Mouse (Mus musculus) right cerebral cortex, adult 2 months (tissue): ENCODE results near the gene Prkrip1.
"Not testable (repeated sequence)": the region's sequence is repeated elsewhere in the genome, so short reads cannot be mapped to it uniquely, and the experiment has no call there.

ENCODE experiments used
- DNase-seq, 2 experiments: peaks; one replicate each; pipeline ENCODE4 v3.0.0; 2021 to 2022; ENCODE audit warnings: low spot score in 2 of 2

Prkrip1 gene

DNA sequence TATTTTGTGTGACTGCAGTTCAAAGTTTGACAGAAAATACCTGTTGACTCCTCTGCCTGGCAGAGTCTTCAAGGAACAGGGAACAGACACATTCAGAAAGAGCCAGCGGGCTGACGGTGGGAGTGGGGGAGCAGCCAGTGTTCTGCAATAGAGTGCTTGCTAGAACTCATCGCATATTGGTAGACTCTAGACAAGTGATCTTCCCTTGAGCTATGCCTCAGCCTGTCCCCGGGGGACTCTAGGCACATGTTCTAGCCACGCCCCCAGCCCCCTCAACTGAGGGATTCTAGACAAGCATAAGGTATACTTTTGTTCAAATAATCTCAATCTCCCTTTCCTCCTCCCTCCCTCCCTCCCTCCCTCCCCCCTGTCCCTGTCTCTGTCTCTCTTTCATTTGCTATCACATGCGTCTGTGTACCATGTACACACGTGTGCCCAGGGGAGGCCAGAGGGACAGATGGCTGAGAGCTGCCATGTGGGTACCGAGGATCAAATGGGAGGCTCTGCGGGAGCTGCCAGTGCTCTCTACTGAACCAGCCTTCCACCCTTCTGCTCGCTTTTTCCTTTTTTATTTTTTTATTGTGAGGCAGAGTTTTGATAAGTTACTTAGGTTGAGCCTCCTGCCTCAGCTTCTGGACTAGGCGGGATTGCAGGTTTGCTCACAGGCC is 34.8 kb downstream of the Prkrip1 start:
- DNase-seq: no peak

DNA sequence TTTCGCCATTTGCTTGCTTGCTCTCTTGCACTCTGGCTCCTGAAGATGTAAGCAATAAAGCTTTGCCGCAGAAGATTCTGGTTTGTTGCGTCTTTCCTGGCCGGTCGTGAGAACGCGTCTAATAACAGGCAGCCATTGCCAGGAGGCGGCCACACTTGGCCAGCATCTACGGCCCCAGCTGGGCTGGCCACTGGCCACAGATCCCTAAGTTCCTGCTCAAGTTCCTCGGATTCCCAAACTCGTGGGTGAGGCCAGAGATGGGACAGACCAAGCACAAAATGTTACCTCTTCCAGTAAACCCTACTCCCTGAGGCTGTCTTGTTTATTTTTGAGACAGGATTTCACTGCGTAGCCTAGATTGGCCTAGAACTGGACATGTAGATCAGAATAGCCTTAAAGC is 38.7 kb downstream of the Prkrip1 start:
- DNase-seq: not testable (repeated sequence)

DNA sequence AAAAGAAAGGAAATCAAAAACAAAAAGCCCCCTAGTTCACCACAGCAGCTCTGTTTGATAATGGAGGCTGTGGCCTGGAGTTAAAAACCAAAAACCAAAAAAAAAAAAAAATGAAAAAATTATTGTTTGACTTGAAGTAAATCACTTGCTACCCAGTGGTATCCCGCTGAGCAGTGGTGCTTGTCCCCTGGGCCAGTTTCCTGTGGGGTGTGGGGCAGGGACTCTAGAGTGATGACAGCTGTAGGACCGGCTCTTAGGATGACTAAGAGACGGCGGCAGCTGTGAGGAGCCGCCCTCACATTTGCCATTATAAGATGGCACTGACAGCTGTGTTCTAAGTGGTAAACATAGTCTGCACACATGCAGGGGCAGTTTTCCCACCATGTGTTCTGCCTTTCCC is 43.4 kb downstream of the Prkrip1 start:
- no peak for DNase-seq

DNA sequence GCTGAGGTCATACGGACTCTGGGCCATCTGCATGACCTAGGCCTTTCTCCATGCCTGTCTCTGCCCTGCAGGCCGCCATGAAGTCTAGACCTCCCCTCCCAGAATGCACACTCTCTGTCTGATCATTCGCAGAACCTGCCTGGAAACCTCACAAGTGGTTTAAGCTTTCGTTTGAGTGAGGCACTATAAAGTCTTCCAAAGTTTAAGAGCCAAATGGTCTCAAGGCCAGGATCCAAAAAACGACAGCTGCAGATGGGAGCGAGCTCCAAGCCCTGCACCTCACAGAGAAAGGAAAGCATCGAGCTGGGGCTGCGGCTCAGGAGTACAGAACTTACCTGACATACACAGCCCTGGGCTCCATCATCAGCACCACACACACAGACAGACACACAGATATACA is 46.4 kb downstream of the Prkrip1 start:
- DNase-seq: no peak

DNA sequence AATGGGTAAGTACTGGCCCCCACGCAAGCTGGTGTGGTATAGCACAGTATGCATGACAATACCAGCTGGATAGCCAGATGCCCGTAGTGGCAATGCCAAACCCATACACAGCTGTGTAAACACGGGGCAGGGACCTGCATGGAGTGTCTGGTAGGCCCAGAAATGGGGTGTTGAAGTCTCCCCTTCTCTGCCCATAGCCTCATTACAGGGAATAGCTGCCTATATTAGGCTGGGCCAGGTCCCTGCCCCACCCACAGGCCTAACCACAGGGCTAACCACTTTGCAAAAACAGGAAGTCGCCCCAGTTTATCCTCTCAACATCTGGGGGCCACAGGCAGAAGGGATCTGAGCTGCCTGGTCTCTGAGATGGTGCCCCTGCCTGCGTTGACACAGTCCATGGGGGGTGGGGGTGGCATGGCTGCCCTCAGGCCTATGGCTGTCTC is 49.6 kb downstream of the Prkrip1 start:
- DNase-seq: not testable (repeated sequence)

DNA sequence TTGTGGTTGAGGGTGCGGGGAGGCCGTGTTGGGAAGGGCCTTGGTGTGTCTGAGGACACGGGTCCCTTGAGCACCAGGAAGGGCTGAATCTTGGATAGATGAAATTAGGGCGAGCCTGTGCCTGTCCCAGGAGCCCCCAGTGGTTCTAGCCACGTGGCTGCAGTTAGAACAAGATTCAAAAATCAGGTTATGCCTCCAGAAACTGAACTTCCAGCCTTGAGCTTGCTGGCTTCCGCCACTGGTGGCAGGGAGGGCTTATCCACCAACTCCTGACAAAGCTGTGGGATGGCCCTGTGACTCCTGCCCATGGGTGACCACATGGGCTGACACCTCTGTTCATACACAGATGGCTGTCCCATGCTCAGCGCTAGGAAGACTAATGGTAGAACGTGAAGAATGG is 51.1 kb downstream of the Prkrip1 start:
- DNase-seq: no peak

DNA sequence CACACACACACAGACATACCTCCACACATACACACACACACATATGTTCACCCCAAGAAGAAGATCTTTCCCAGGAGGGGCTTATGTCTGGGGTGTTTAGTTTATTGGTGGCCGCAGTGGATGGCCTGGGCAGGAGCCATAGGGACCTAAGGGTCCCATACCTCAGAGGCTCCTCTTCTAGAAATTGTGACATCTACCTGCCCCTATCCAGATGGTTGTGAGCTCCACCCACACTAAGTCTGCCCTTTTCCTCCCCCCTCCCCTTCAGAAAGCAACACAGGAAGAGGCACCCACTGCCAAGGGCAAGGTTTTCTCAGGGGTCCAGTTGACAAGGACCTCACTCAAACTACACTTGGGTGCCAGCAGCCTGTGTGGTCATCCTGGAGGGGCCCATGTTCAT is 51.8 kb downstream of the Prkrip1 start:
- DNase-seq: no peak

DNA sequence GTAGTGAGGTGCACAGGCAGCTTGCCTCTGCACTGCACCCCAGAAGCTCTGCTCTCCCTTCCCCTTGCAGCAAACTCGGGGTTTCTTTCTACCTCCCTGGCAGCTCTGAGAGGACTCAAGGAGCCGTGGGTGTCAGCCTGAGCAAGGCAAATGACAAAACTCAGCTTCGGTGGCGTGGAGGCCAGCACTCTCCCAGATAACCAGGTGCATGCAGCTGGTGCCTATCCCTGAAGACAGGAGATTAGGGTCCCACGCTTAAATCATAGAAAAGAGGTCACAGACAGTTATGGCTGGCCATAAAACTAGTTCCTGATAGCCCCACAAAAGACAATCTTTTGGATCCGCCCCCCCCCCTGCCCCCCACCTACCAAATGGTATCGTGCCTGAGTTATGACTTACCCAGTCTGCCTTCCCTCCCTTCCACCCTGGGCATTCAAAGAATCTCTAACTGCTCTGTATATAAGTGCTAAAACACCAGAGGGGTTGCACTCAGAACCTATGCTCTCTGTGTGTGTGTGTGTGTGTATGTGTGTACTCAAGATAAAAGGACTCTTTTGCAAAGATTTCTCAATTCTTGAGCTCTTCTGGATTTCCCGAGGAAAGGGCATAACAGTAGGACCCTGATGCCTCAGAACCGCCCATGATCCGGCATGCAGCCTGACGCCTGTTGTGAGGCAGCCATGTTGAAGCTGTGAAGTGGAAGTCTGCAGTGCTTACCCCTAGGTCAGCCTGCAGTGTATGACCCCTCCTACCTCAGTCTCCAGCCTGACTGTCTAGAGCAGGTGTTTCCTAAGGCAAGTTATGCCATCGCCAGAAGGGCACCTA is 53.9 kb downstream of the Prkrip1 start:
- DNase-seq: no peak

DNA sequence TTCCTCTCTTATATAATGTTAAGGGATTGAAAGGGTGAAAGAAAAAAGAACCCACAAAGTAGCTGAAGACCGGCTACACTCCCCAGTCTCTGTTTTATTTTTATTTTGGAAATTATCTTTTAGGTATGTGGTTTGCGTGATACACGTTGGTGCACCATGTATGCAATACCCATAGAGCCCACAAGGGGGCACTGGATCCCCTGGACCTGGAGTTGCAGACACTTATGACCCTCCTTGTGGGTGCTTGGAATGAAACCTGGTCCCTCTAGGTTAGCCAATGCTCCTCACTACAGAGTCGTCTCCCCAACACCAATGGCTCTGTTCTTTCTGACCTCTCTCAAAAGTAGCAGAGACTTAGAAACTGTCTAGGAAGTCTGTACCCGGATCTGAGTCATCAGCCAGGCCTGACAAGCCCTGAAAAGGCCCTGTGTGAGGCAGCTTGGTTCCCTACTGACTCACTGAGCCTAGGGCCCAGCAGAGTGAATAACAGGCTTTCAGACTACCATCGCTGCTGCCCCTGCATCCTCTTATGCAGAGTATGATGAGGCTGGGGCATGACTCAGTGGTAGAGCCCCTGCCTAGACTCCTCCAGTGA is 55.5 kb downstream of the Prkrip1 start:
- DNase-seq: no peak

DNA sequence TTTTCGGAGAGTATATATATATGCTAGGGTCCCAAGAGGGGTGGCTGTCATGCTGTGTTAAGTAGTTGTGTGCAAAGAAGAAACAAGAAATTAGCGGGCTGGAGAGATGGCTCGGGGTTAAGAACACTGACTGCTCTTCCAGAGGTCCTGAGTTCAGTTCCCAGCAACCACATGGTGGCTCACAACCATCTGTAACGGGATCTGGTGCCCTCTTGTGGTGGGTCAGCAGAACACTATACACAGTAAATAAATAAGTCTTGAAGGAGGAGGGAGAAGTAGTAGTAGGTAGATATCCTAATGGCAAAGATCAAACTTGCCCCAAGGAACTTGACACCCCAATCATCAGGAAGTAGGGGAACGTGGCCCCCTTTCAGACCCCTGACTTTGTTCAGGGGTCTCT is 56.0 kb downstream of the Prkrip1 start:
- DNase-seq: no peak

DNA sequence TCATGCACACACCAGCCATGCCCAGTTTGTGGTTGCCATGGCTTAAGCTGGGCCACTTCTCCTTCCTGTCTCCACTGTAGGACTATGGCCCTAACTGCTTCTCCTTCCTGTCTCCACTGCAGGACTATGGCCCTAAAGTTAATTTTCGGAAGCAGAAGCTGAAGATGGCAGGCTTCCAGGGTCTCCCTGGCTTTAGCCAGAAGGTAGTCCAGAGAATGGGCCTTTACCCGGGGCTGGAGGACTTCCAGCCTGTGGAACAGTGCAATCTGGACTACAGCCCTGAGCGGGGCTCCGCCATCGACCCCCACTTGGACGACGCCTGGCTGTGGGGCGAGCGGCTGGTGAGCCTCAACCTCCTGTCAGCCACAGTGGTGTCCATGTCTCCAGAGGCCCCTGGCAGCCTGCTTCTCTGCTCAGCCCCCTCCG is 58.7 kb downstream of the Prkrip1 start:
- no peak for DNase-seq

DNA sequence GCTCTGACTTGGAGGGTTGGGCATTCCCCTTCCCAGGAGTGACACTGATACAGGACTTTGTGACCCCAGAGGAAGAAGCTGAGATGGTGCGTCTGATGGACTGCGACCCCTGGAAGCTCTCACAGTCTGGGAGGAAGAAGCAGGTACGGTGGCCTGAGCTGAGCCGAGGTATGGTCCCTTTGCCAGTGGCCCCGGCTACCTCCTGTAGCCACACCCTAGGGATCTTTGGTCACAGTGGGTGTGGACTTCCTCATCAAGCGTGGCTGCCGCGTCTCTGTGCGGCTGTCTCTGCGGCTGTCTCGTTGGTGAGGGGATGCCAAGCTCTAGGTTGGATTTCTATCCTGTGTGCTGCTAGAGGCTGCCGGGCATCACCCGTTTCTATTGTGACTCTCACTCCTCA is 59.4 kb downstream of the Prkrip1 start:
- DNase-seq: no peak

DNA sequence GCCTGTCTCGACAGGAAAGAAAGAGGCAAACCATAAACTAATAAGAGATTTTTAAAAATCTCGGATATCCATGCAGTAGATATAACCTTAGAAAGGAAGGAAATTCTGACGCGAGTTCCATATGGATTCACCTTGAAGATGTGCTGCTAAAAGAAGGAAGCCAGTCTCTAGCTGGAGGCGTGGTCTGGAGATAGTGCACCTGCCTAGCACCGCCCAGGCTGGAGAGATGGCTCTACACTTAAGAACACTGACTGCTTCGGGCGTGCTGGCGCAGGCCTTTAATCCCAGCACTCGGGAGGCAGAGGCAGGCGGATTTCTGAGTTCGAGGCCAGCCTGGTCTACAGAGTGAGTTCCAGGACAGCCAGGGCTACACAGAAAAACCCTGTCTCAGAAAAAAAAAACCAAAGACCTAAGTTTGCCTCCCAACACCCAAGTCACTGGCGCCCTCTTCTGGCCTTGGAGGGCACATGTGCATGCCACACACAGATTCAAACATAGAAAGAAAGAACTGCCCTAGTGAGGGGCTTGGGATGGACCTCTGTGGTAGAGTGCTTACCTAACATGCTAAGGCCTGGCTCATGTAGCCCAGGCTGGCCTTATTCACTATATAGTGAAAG is 61.0 kb downstream of the Prkrip1 start:
- DNase-seq: peak in 1 of 2 experiments; percentile 42

DNA sequence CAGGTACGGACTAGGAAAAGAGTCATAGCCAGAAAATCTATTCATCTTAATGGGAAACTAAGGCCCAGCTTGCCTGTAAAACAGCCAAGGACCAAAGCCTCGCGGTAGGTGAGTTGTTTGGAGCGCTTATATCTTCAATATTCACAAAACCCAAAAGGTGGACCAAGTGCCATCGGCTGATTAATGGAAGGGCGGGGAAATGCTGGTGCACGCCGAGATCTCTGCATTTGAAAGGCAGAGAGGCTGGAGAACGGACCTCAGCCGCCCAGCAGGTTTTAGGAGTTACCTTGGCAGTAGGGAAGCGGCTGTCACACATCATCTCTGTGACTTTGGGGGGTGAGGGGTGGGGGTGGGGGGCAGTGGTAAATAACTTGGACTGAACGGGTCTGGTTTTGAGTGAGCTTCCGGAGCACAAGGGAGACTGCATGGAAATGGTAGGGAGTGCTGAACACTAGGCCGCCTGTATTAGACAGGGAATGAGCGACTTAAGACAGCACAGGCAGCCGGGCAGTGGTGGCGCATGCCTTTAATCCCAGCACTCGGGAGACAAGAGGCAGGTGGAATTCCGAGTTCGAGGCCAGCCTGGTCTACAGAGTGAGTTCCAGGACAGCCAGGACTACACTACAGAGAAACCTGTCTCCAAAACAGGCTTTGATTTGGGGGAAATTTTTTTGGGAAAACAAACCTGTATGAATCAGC is 62.3 kb downstream of the Prkrip1 start:
- no peak for DNase-seq

DNA sequence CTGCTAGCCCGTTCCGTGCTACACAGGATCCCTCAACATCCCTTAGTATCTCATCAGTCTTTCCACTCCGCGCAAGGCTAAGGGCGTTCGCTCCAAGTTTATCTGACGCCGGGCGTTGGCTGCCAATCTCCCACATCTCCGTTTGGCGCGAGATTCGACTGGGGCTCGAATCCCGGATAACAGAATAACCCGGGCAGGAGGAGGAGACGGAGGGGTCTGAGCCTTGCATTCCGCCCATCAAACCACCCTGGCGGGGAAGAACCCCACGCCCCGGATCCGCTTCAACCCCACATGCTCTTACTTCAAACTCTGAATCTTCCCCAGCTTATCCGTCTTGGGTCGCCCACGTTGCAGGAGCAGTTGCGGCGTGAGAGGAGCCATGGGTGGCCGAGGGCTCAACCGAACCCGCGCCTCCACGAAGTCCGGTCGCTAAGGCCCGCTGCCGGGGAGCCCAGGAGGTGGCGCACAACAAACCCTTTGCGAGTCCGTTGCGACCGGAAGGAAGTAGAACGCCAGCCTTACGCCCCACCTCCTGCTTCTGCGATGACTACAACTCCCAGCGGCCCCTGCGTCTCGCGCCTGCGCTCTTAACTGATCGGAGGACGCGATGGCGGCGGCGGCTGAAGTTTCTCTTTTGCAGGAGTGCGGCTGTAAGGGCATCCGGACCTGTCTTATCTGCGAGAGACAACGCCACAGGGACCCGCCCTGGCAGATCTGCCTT is 63.0 kb downstream of the Prkrip1 start, which contains the start of the genes Lrwd1 and Alkbh4:
Lrwd1 (minus strand) TSS at position 504 of the 721 bp plus-strand sequence.
Alkbh4 (plus strand) TSS at position 576 of the 721 bp plus-strand sequence.
- peak; percentile 96 for DNase-seq
